Mouse (Mus musculus): ENCODE measurements at regions not wholly inside any gene's neighbourhood (a gene's known extent, or its start where the extent isn't known, plus 50 kb on each side); places are given as distances from the start of the nearest gene placed in this dataset.

DNA sequence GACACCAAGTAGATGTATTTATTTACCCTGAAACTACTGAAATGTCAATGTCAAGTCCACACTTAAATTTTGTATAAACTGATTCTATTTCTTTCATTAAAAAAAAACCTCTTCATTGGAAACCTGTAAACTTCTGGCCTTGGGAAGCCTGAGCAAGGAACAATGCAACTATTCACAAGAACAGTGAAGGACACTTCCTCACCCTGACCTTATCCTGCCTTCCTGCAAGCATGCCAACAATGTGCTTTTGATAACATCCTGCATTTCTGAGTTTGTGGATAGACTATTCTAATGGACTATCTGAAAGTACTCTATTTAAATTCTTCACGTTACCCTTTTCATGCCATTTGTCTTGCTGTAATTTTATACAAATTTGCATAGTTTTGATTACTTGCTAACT is 53.1 kb upstream of the Nabp1 start:
- no peak for DNase-seq

DNA sequence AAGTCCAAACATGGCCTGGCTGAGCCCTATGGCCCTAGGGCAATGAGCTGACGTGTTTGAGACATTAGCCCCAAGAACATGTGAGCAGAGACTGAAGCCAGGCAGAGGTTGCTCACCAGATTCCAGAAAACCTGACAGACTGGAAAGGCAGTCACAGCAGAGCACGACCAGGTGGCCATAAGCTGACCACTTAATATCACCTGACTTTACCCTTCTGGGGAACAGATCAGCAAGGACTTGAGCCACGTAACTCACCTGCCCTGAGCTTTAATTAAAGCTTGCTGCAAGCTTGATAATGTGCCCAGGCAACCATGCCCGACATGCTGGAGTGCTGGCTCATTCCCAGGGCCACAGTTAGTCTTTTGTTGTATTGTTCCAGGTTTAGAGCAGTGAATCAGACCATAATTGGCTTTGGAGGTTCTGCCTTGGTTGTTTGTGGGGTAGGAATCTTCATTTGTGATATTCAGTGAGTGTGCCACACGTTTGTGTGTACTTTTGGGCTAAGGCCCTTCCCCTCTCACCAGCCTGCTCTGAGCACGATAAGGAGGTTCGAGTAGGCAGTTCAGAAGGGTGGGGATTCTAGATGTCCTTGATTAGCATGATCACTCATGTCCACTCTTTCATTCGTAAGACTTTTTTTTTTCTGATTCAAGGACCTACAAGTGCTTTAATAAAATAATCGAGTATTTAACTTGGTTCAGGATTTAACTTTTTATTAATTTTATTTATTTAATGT is 52.1 kb upstream of the Nabp1 start:
- DNase-seq: no peak

DNA sequence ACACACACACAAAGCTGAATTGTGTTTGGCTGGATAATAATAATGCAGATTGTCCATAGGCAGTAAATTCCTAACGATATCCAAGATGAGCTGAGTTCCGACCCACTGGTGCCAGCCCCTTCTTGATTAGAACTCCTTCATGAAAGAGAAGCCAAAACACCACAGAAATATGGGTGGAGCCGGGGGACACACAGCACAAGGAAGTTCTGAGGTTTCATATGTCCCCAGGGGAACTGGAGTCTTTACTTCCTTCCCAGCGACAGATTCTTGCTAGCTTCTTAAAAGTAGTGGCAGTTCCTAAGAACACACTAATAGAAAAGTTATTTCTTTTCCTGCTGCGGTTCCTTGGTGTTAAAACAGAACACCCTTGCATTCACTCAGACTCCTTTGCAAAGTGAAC is 51.4 kb upstream of the Nabp1 start:
- DNase-seq: no peak

DNA sequence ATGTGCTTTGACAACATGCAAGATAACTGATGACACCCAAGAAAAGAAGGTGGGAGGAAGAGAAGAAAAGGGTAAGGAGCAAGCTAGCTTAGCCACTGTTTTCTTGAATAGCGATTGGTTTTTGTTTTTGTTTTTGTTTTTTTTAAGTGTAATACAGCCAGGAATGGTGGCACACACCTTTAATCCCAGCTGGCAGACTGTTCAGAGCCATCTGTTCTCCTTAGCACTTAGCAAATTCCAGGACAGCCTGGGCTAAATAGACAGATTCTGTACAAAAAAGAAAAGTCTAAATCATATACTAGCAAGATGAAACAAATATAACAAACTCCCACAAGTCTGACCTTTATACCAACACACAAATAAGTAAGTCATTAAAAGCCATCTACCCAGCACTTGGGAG is 50.4 kb upstream of the Nabp1 start:
- no peak for DNase-seq

Measured in adrenal gland, postnatal 25 days (tissue).